Mouse (Mus musculus): ENCODE results near the gene Synpo2.
A peak's percentile ranks its signal among the peaks of the same experiment; 100 is the strongest.

Synpo2 gene

GRCm38 (mm10) chr3:123204658-123205057 lies 31.3 kb downstream of the Synpo2 start:
- DNase-seq: no peak

- no peak for DNase-seq
These were observed 34.2 kb downstream of the Synpo2 start for GRCm38 (mm10) chr3:123201798-123202197.

- DNase-seq: no peak
These were observed 42.2 kb downstream of the Synpo2 start for GRCm38 (mm10) chr3:123193740-123194139.

- DNase-seq: no peak
These were observed 44.3 kb downstream of the Synpo2 start for GRCm38 (mm10) chr3:123191602-123192001.

GRCm38 (mm10) chr3:123190329-123190728 lies 45.6 kb downstream of the Synpo2 start:
- no peak for DNase-seq

GRCm38 (mm10) chr3:123189826-123190225 lies 46.1 kb downstream of the Synpo2 start:
- no peak for DNase-seq

- DNase-seq: no peak
These were observed 47.2 kb downstream of the Synpo2 start for GRCm38 (mm10) chr3:123188616-123189230.

- DNase-seq: no peak
These were observed 48.4 kb downstream of the Synpo2 start for GRCm38 (mm10) chr3:123187370-123188124.

- no peak for DNase-seq
These were observed 50.6 kb downstream of the Synpo2 start for GRCm38 (mm10) chr3:123185238-123185925.

- no peak for DNase-seq
These were observed 51.7 kb downstream of the Synpo2 start for GRCm38 (mm10) chr3:123184281-123184680.

GRCm38 (mm10) chr3:123179508-123179907 lies 56.4 kb downstream of the Synpo2 start:
- DNase-seq: no peak

- no peak for DNase-seq
These were observed 56.9 kb downstream of the Synpo2 start for GRCm38 (mm10) chr3:123179041-123179440.

- DNase-seq: no peak
These were observed 57.5 kb downstream of the Synpo2 start for GRCm38 (mm10) chr3:123178420-123178819.

- DNase-seq: no peak
These were observed 59.3 kb downstream of the Synpo2 start for GRCm38 (mm10) chr3:123176366-123177334.

GRCm38 (mm10) chr3:123175142-123175541 lies 60.8 kb downstream of the Synpo2 start:
- no peak for DNase-seq

- no peak for DNase-seq
These were observed 61.6 kb downstream of the Synpo2 start for GRCm38 (mm10) chr3:123174379-123174697.

GRCm38 (mm10) chr3:123173553-123174378 lies 62.2 kb downstream of the Synpo2 start:
- DNase-seq: no peak

GRCm38 (mm10) chr3:123172151-123172550 lies 63.8 kb downstream of the Synpo2 start:
- no peak for DNase-seq

- DNase-seq: no peak
These were observed 66.6 kb downstream of the Synpo2 start for GRCm38 (mm10) chr3:123169398-123169797.

GRCm38 (mm10) chr3:123168815-123169214 lies 67.1 kb downstream of the Synpo2 start:
- peak; percentile 68 for DNase-seq

GRCm38 (mm10) chr3:123166450-123166849 lies 69.5 kb downstream of the Synpo2 start:
- DNase-seq: no peak

- no peak for DNase-seq
These were observed 71.8 kb downstream of the Synpo2 start for GRCm38 (mm10) chr3:123164183-123164582.

Measured in kidney, postnatal 14 days (tissue).